Mouse (Mus musculus): ENCODE measurements around the gene Pgd. TPM values are rescaled to one million over a fixed set of nuclear protein-coding genes. Genes with fewer than 3 reads are reported as not detected.
"Not testable (repeated sequence)": the region's sequence is repeated elsewhere in the genome, so short reads cannot be mapped to it uniquely, and the experiment has no call there.

Gene Pgd
- polyA plus RNA-seq (2015; fragmentation: Nextera tagmentation; extraction: Ambion mirVana) = 166 and 178 TPM in 2 replicates

GRCm38 (mm10) chr4:149166215-149166946 lies at the start of gene Pgd:
Gene Pgd (minus strand): TSS chr4:149166771.
- H3K36me3 ChIP-seq = peaks cover 11% of the 10 kb centered on the region; the same call in 1 of the 2 replicates
- under 1% methylated on average over 58 of the region's 59 CpGs for WGBS
- no peaks in the 10 kb centered on the region for H3K9me3 ChIP-seq
- H3K27ac ChIP-seq = peak within 1 kb of the TSS; percentile 90
- peak; percentile 99 for ATAC-seq (ENCODE audit: insufficient read depth, low FRiP score, low read depth)
- peaks cover 18% of the 10 kb centered on the region for H3K4me1 ChIP-seq
- H3K9ac ChIP-seq = peak within 1 kb of the TSS; percentile 83
- no peaks in the 10 kb centered on the region for H3K27me3 ChIP-seq (replicated peaks)
- H3K4me2 ChIP-seq = peak within 1 kb of the TSS; percentile 91
- peak within 1 kb of the TSS; percentile 86 for H3K4me3 ChIP-seq (replicated peaks)

GRCm38 (mm10) chr4:149215982-149216381 lies 49.4 kb upstream of the Pgd start:
- WGBS = 75% methylated on average over 9 of the region's 9 CpGs
- Histone ChIP-seq H3K4me1 (0 out of 2 replicates have a peak, but pooled peaks cover 5% of the 10 kb centered on the region), H3K27me3 (replicated peaks) (no peaks in the 10 kb centered on the region), H3K9me3 (no peaks in the 10 kb centered on the region), H3K27ac (peak overlapping the region; percentile 0; the same call in 1 of the 2 replicates), H3K9ac (no peak overlapping the region), H3K36me3 (peaks cover 28% of the 10 kb centered on the region), H3K4me3 (replicated peaks) (no peak overlapping the region), H3K4me2 (no peak overlapping the region)
- no peak for ATAC-seq (ENCODE audit: insufficient read depth, low FRiP score, low read depth)

GRCm38 (mm10) chr4:149215397-149215796 lies 48.8 kb upstream of the Pgd start:
- no peak for ATAC-seq (ENCODE audit: insufficient read depth, low FRiP score, low read depth)
- H3K4me2 ChIP-seq = no peak overlapping the region
- WGBS = 28% methylated on average over 2 of the region's 2 CpGs
- H3K4me3 ChIP-seq (replicated peaks) = no peak overlapping the region
- H3K9ac ChIP-seq = no peak overlapping the region
- H3K9me3 ChIP-seq = no peaks in the 10 kb centered on the region
- H3K36me3 ChIP-seq = peaks cover 26% of the 10 kb centered on the region
- H3K27me3 ChIP-seq (replicated peaks) = no peaks in the 10 kb centered on the region
- H3K27ac ChIP-seq = 0 out of 2 replicates have a peak overlapping the region, but pooled peaks have one; percentile 0
- 0 out of 2 replicates have a peak, but pooled peaks cover 5% of the 10 kb centered on the region for H3K4me1 ChIP-seq

GRCm38 (mm10) chr4:149214468-149214867 lies 47.9 kb upstream of the Pgd start:
- H3K4me3 ChIP-seq (replicated peaks); H3K9me3 ChIP-seq; H3K27ac ChIP-seq; H3K4me1 ChIP-seq; H3K27me3 ChIP-seq (replicated peaks); H3K9ac ChIP-seq; H3K4me2 ChIP-seq; ATAC-seq (ENCODE audit: insufficient read depth, low FRiP score, low read depth): not testable (repeated sequence)
- WGBS = 88% methylated on average over 2 of the region's 2 CpGs
- peaks cover 23% of the 10 kb centered on the region for H3K36me3 ChIP-seq

GRCm38 (mm10) chr4:149213466-149213865 lies 46.9 kb upstream of the Pgd start:
- Histone ChIP-seq H3K9ac (no peak overlapping the region), H3K27ac (no peak overlapping the region), H3K36me3 (peaks cover 23% of the 10 kb centered on the region), H3K4me1 (no peaks in the 10 kb centered on the region), H3K9me3 (no peaks in the 10 kb centered on the region), H3K27me3 (replicated peaks) (no peaks in the 10 kb centered on the region), H3K4me2 (no peak overlapping the region), H3K4me3 (replicated peaks) (no peak overlapping the region)
- 92% methylated on average over 9 of the region's 9 CpGs for WGBS
- no peak for ATAC-seq (ENCODE audit: insufficient read depth, low FRiP score, low read depth)

GRCm38 (mm10) chr4:149211441-149211840 lies 44.9 kb upstream of the Pgd start:
- not testable (repeated sequence) for H3K27me3 ChIP-seq (replicated peaks); H3K4me2 ChIP-seq; H3K9me3 ChIP-seq; H3K9ac ChIP-seq; H3K27ac ChIP-seq; ATAC-seq (ENCODE audit: insufficient read depth, low FRiP score, low read depth); H3K4me3 ChIP-seq (replicated peaks); H3K4me1 ChIP-seq
- WGBS = 96% methylated on average over 6 of the region's 6 CpGs
- peaks cover 34% of the 10 kb centered on the region for H3K36me3 ChIP-seq

GRCm38 (mm10) chr4:149202467-149202866 lies 35.9 kb upstream of the Pgd start:
- H3K4me1 ChIP-seq = no peaks in the 10 kb centered on the region
- H3K27me3 ChIP-seq (replicated peaks) = no peaks in the 10 kb centered on the region
- no peak for ATAC-seq (ENCODE audit: insufficient read depth, low FRiP score, low read depth)
- no peak overlapping the region for H3K27ac ChIP-seq
- H3K36me3 ChIP-seq = peaks cover 29% of the 10 kb centered on the region
- H3K4me2 ChIP-seq = no peak overlapping the region
- H3K4me3 ChIP-seq (replicated peaks) = no peak overlapping the region
- no peak overlapping the region for H3K9ac ChIP-seq
- 69% methylated on average over 3 of the region's 3 CpGs for WGBS
- H3K9me3 ChIP-seq = no peaks in the 10 kb centered on the region

- no peak overlapping the region for H3K9ac ChIP-seq
- H3K9me3 ChIP-seq = no peaks in the 10 kb centered on the region
- H3K36me3 ChIP-seq = peaks cover 23% of the 10 kb centered on the region; the same call in 1 of the 2 replicates
- no peaks in the 10 kb centered on the region for H3K27me3 ChIP-seq (replicated peaks)
- no peak overlapping the region for H3K4me3 ChIP-seq (replicated peaks)
- no peaks in the 10 kb centered on the region for H3K4me1 ChIP-seq
- 86% methylated on average over 4 of the region's 4 CpGs for WGBS
- no peak for ATAC-seq (ENCODE audit: insufficient read depth, low FRiP score, low read depth)
- H3K27ac ChIP-seq = no peak overlapping the region
- H3K4me2 ChIP-seq = no peak overlapping the region
Observed at GRCm38 (mm10) chr4:149201110-149201509, 34.5 kb upstream of the Pgd start.

- 0 out of 2 replicates have a peak overlapping the region, but pooled peaks have one; percentile 13 for H3K27ac ChIP-seq
- no peaks in the 10 kb centered on the region for H3K4me1 ChIP-seq
- no peak overlapping the region for H3K4me3 ChIP-seq (replicated peaks)
- H3K4me2 ChIP-seq = no peak overlapping the region
- ATAC-seq (ENCODE audit: insufficient read depth, low FRiP score, low read depth) = peak; percentile 63
- H3K9me3 ChIP-seq = no peaks in the 10 kb centered on the region
- H3K27me3 ChIP-seq (replicated peaks) = no peaks in the 10 kb centered on the region
- no peak overlapping the region for H3K9ac ChIP-seq
- H3K36me3 ChIP-seq = 0 out of 2 replicates have a peak, but pooled peaks cover 16% of the 10 kb centered on the region
- 62% methylated on average over 1 of the region's 1 CpGs for WGBS
Observed at GRCm38 (mm10) chr4:149197180-149197579, 30.6 kb upstream of the Pgd start.

GRCm38 (mm10) chr4:149191103-149191502 lies 24.5 kb upstream of the Pgd start:
- H3K36me3 ChIP-seq = peaks cover 20% of the 10 kb centered on the region
- 78% methylated on average over 7 of the region's 7 CpGs for WGBS
- H3K4me3 ChIP-seq (replicated peaks) = no peak overlapping the region
- no peaks in the 10 kb centered on the region for H3K27me3 ChIP-seq (replicated peaks)
- H3K9me3 ChIP-seq = no peaks in the 10 kb centered on the region
- H3K4me2 ChIP-seq = no peak overlapping the region
- H3K27ac ChIP-seq = no peak overlapping the region
- no peaks in the 10 kb centered on the region for H3K4me1 ChIP-seq
- no peak for ATAC-seq (ENCODE audit: insufficient read depth, low FRiP score, low read depth)
- H3K9ac ChIP-seq = no peak overlapping the region

- Histone ChIP-seq H3K36me3 (peaks cover 37% of the 10 kb centered on the region), H3K27me3 (replicated peaks) (no peaks in the 10 kb centered on the region), H3K4me1 (no peaks in the 10 kb centered on the region), H3K9me3 (no peaks in the 10 kb centered on the region), H3K4me2 (no peak overlapping the region), H3K27ac (no peak overlapping the region), H3K9ac (no peak overlapping the region), H3K4me3 (replicated peaks) (no peak overlapping the region)
- ATAC-seq (ENCODE audit: insufficient read depth, low FRiP score, low read depth) = no peak
- WGBS = 74% methylated on average over 2 of the region's 2 CpGs
Observed at GRCm38 (mm10) chr4:149188563-149188962, 22.0 kb upstream of the Pgd start.

- no peak overlapping the region for H3K9ac ChIP-seq
- H3K9me3 ChIP-seq = no peaks in the 10 kb centered on the region
- no peak overlapping the region for H3K4me3 ChIP-seq (replicated peaks)
- H3K36me3 ChIP-seq = peaks cover 32% of the 10 kb centered on the region
- H3K4me2 ChIP-seq = no peak overlapping the region
- H3K27ac ChIP-seq = no peak overlapping the region
- 65% methylated on average over 4 of the region's 4 CpGs for WGBS
- ATAC-seq (ENCODE audit: insufficient read depth, low FRiP score, low read depth) = no peak
- H3K27me3 ChIP-seq (replicated peaks) = no peaks in the 10 kb centered on the region
- 0 out of 2 replicates have a peak, but pooled peaks cover 3% of the 10 kb centered on the region for H3K4me1 ChIP-seq
Observed at GRCm38 (mm10) chr4:149182755-149183154, 16.2 kb upstream of the Pgd start.
